Mouse (Mus musculus): ENCODE data around the gene Rabepk.

DNA sequence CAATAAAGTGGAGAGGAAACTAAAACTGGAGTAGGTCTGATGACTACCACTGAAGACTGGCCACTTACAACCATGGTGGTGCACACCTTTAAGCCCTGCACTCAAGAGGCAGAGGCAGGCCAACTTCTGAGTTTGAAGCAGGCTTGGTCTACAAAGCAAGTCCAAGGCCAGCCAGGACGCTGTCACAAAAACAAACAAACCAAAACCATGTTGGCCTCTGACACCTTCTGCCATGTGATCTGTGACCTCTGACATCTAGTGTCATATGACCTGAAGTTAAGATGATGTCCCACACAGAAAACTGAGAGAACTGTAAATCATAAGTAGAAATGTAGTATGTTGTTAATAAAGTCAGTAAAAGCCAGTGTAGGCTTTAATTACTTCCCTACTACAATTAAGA, 61.8 kb downstream of the Rabepk start:
- TF ChIP-seq POLR2A (IDR thresholded peaks at IDR 0.05; ENCODE audit: borderline replicate concordance, extremely low read depth, low read depth, low read length) (no peak), CTCF (IDR thresholded peaks at IDR 0.05; ENCODE audit: insufficient read depth, low read length) (no peak)

Data from lung, adult 2 months (tissue).